Mouse (Mus musculus) midbrain, embryonic 12.5 days (tissue): ENCODE data around the gene Pcgf6. TPM values are rescaled to one million over a fixed set of nuclear protein-coding genes. Genes with fewer than 3 reads are reported as not detected.

ENCODE experiments used
- ATAC-seq: fragments of 200-750 bp; cut with Nextera tagmentation; 2 replicates; pipeline ENCODE4 v1.8.0; 2017; ENCODE audit warnings: low read depth, moderate TSS enrichment, moderate library complexity; ENCODE audit not compliant: low FRiP score
- H3K27ac ChIP-seq: fragments of 300-500 bp; sonication (generic); replicated peaks from 2 replicates; pipeline ENCODE4 v1.5.1; 2016; ENCODE audit warnings: mild to moderate bottlenecking
- H3K27me3 ChIP-seq: fragments of 300-500 bp; sonication (generic); 2 replicates; pipeline ENCODE4 v1.6.1; 2016; ENCODE audit warnings: mild to moderate bottlenecking
- H3K36me3 ChIP-seq: fragments of 300-500 bp; sonication (generic); 2 replicates; pipeline ENCODE4 v1.6.1; 2016
- H3K4me1 ChIP-seq: fragments of 300-500 bp; sonication (generic); 2 replicates; pipeline ENCODE4 v1.6.1; 2016
- H3K4me2 ChIP-seq: fragments of 300-500 bp; sonication (generic); replicated peaks from 2 replicates; pipeline ENCODE4 v1.6.1; 2016; ENCODE audit warnings: mild to moderate bottlenecking, moderate library complexity
- H3K4me3 ChIP-seq: fragments of 300-500 bp; sonication (generic); 2 replicates; pipeline ENCODE4 v1.5.1; 2016; ENCODE audit warnings: mild to moderate bottlenecking
- H3K9ac ChIP-seq: fragments of 300-500 bp; sonication (generic); replicated peaks from 2 replicates; pipeline ENCODE4 v1.6.1; 2016; ENCODE audit warnings: mild to moderate bottlenecking, moderate library complexity
- H3K9me3 ChIP-seq: fragments of 300-500 bp; sonication (generic); 2 replicates; pipeline ENCODE4 v1.6.1; 2016; ENCODE audit warnings: mild to moderate bottlenecking
- WGBS: fragments of 180-500 bp; shearing (Covaris S2); methylation state at CpG from one replicate; pipeline ENCODE4 v1.1.7; 2016; 5-methylcytosine and 5-hydroxymethylcytosine counted together
- polyA plus RNA-seq: library from polyadenylated mRNA; unstranded; fragments of >200 nt; fragmentation: Nextera tagmentation; extraction: Ambion mirVana; gene quantifications from 2 replicates; pipeline ENCODE4 v1.2.1, GENCODE M21; 2016

The Pcgf6 gene
- polyA plus RNA-seq, 1 experiment from 2014 or later, result 32.6 TPM

GRCm38 (mm10) chr19:47023546-47023945 lies 27.2 kb downstream of the Pcgf6 start:
- Histone ChIP-seq H3K4me3 (no peak overlapping the region), H3K36me3 (peaks cover 38% of the 10 kb centered on the region), H3K4me2 (no peak overlapping the region), H3K27ac (no peak overlapping the region), H3K4me1 (peaks cover 6% of the 10 kb centered on the region), H3K27me3 (no peaks in the 10 kb centered on the region), H3K9me3 (no peaks in the 10 kb centered on the region), H3K9ac (no peak overlapping the region)
- WGBS, result 91% methylated on average over 13 of the region's 13 CpGs
- no peak for ATAC-seq

- ATAC-seq, result no peak
- no peak overlapping the region for H3K27ac ChIP-seq
Measured at GRCm38 (mm10) chr19:47022709-47023108, 28.0 kb downstream of the Pcgf6 start.

GRCm38 (mm10) chr19:47019326-47019725 lies 31.4 kb downstream of the Pcgf6 start:
- H3K36me3 ChIP-seq, result peaks cover 18% of the 10 kb centered on the region
- peak; percentile 76 for ATAC-seq
- peak overlapping the region; percentile 82 for H3K27ac ChIP-seq
- peaks cover 30% of the 10 kb centered on the region for H3K27me3 ChIP-seq
- H3K9me3 ChIP-seq, result no peaks in the 10 kb centered on the region
- H3K9ac ChIP-seq, result peak overlapping the region; percentile 55
- H3K4me1 ChIP-seq, result peaks cover 19% of the 10 kb centered on the region
- peak overlapping the region; percentile 61 for H3K4me3 ChIP-seq
- WGBS, result 24% methylated on average over 6 of the region's 6 CpGs
- H3K4me2 ChIP-seq, result peak overlapping the region; percentile 58

More at GRCm38 (mm10) chr19:47022709-47023108, 28.0 kb downstream of the Pcgf6 start:
- Histone ChIP-seq H3K4me2 (no peak overlapping the region), H3K9me3 (no peaks in the 10 kb centered on the region), H3K4me3 (no peak overlapping the region), H3K9ac (no peak overlapping the region), H3K36me3 (peaks cover 38% of the 10 kb centered on the region), H3K4me1 (peaks cover 6% of the 10 kb centered on the region), H3K27me3 (peaks cover 3% of the 10 kb centered on the region; the same call in 1 of the 2 replicates)
- WGBS, result 92% methylated on average over 4 of the region's 4 CpGs

GRCm38 (mm10) chr19:47018330-47018729 lies 32.4 kb downstream of the Pcgf6 start:
- Histone ChIP-seq H3K27ac (peak overlapping the region; percentile 82), H3K9ac (peak overlapping the region; percentile 55), H3K4me1 (peaks cover 19% of the 10 kb centered on the region), H3K36me3 (peaks cover 10% of the 10 kb centered on the region), H3K4me2 (peak overlapping the region; percentile 58), H3K27me3 (peaks cover 40% of the 10 kb centered on the region), H3K9me3 (no peaks in the 10 kb centered on the region), H3K4me3 (peak overlapping the region; percentile 61)
- no peak for ATAC-seq
- 31% methylated on average over 2 of the region's 2 CpGs for WGBS

GRCm38 (mm10) chr19:47017831-47018230 lies 32.9 kb downstream of the Pcgf6 start:
- peak overlapping the region; percentile 61 for H3K4me3 ChIP-seq
- H3K27me3 ChIP-seq, result peaks cover 45% of the 10 kb centered on the region
- no peak for ATAC-seq
- peak overlapping the region; percentile 82 for H3K27ac ChIP-seq
- H3K36me3 ChIP-seq, result peaks cover 9% of the 10 kb centered on the region
- peak overlapping the region; percentile 55 for H3K9ac ChIP-seq
- WGBS, result 4% methylated on average over 3 of the region's 3 CpGs
- no peaks in the 10 kb centered on the region for H3K9me3 ChIP-seq
- H3K4me1 ChIP-seq, result peaks cover 19% of the 10 kb centered on the region
- H3K4me2 ChIP-seq, result peak overlapping the region; percentile 58

- Histone ChIP-seq H3K9me3 (no peaks in the 10 kb centered on the region), H3K27me3 (peaks cover 55% of the 10 kb centered on the region), H3K4me1 (peaks cover 19% of the 10 kb centered on the region), H3K4me2 (peak overlapping the region; percentile 58), H3K36me3 (peaks cover 1% of the 10 kb centered on the region), H3K9ac (peak overlapping the region; percentile 79), H3K27ac (peak overlapping the region; percentile 65), H3K4me3 (peak overlapping the region; percentile 61)
- ATAC-seq, result no peak
- 2% methylated on average over 10 of the region's 15 CpGs for WGBS
Measured at GRCm38 (mm10) chr19:47016487-47016886, 34.2 kb downstream of the Pcgf6 start.

- H3K9me3 ChIP-seq, result no peaks in the 10 kb centered on the region
- peaks cover 55% of the 10 kb centered on the region for H3K27me3 ChIP-seq
Measured at GRCm38 (mm10) chr19:47015965-47016364, 34.7 kb downstream of the Pcgf6 start.

GRCm38 (mm10) chr19:47015396-47015795 lies 35.3 kb downstream of the Pcgf6 start:
- 1% methylated on average over 37 of the region's 37 CpGs for WGBS
- H3K4me3 ChIP-seq, result peak overlapping the region; percentile 61
- H3K4me1 ChIP-seq, result peaks cover 19% of the 10 kb centered on the region
- peak overlapping the region; percentile 86 for H3K27ac ChIP-seq
- peak overlapping the region; percentile 79 for H3K9ac ChIP-seq
- H3K27me3 ChIP-seq, result peaks cover 55% of the 10 kb centered on the region
- H3K9me3 ChIP-seq, result no peaks in the 10 kb centered on the region
- peak overlapping the region; percentile 58 for H3K4me2 ChIP-seq
- H3K36me3 ChIP-seq, result no peaks in the 10 kb centered on the region
- ATAC-seq, result no peak

More at GRCm38 (mm10) chr19:47015965-47016364, 34.7 kb downstream of the Pcgf6 start:
- Histone ChIP-seq H3K4me1 (peaks cover 19% of the 10 kb centered on the region), H3K27ac (peak overlapping the region; percentile 86), H3K4me2 (peak overlapping the region; percentile 58), H3K9ac (peak overlapping the region; percentile 79), H3K4me3 (peak overlapping the region; percentile 61), H3K36me3 (no peaks in the 10 kb centered on the region; the same call in 1 of the 2 replicates)
- WGBS, result 3% methylated on average over 9 of the region's 9 CpGs
- ATAC-seq, result no peak

- peak; percentile 72 for ATAC-seq
- no peaks in the 10 kb centered on the region for H3K9me3 ChIP-seq
- peak within 1 kb of the TSS; percentile 79 for H3K9ac ChIP-seq
- no peaks in the 10 kb centered on the region for H3K36me3 ChIP-seq
- peak within 1 kb of the TSS; percentile 58 for H3K4me2 ChIP-seq
- peak within 1 kb of the TSS; percentile 61 for H3K4me3 ChIP-seq
- peaks cover 19% of the 10 kb centered on the region for H3K4me1 ChIP-seq
- WGBS, result under 1% methylated on average over 98 of the region's 124 CpGs
- H3K27ac ChIP-seq, result peak within 1 kb of the TSS; percentile 86
- peaks cover 55% of the 10 kb centered on the region for H3K27me3 ChIP-seq
Measured at GRCm38 (mm10) chr19:47014447-47015381, 36.0 kb downstream of the Pcgf6 start, which contains the start of the genes Ina and Nt5c2. Ina (plus strand) TSS chr19:47014698. Nt5c2 (minus strand) TSS chr19:47015153.

GRCm38 (mm10) chr19:47014159-47014446 lies 36.6 kb downstream of the Pcgf6 start:
- Histone ChIP-seq H3K27me3 (peaks cover 55% of the 10 kb centered on the region), H3K9ac (peak overlapping the region; percentile 58)

GRCm38 (mm10) chr19:47013340-47014158 lies 37.2 kb downstream of the Pcgf6 start:
- ATAC-seq, result no peak
- Histone ChIP-seq H3K27me3 (peaks cover 55% of the 10 kb centered on the region), H3K4me2 (peak overlapping the region; percentile 58), H3K9me3 (no peaks in the 10 kb centered on the region), H3K4me3 (peak overlapping the region; percentile 61), H3K9ac (peak overlapping the region; percentile 58), H3K36me3 (no peaks in the 10 kb centered on the region), H3K27ac (peak overlapping the region; percentile 83), H3K4me1 (peaks cover 13% of the 10 kb centered on the region)
- 9% methylated on average over 20 of the region's 20 CpGs for WGBS

More at GRCm38 (mm10) chr19:47014159-47014446, 36.6 kb downstream of the Pcgf6 start:
- Histone ChIP-seq H3K4me3 (peak overlapping the region; percentile 61), H3K4me2 (peak overlapping the region; percentile 58), H3K4me1 (peaks cover 14% of the 10 kb centered on the region), H3K9me3 (no peaks in the 10 kb centered on the region), H3K36me3 (no peaks in the 10 kb centered on the region), H3K27ac (peak overlapping the region; percentile 83)
- ATAC-seq, result no peak; the same call in 1 of the 2 replicates
- WGBS, result under 1% methylated on average over 11 of the region's 11 CpGs
